Mouse (Mus musculus): Measurements from ENCODE around the gene Foxred2. TPM values are rescaled to one million over a fixed set of nuclear protein-coding genes. Genes with fewer than 3 reads are reported as not detected.

Gene Foxred2
- polyA plus RNA-seq (2012; rRNA removed) = 18.0 and 23.7 TPM in 2 replicates

- peak; percentile 51 for TF ChIP-seq POLR2A (IDR thresholded peaks at IDR 0.05; ENCODE audit: borderline replicate concordance, extremely low read depth, insufficient read depth, insufficient read length, poor library complexity, severe bottlenecking)
- peak; percentile 41; the same call in 1 of the 2 replicates for TF ChIP-seq CTCF (IDR thresholded peaks at IDR 0.05; ENCODE audit: borderline replicate concordance, extremely low read depth, insufficient read depth, insufficient read length)
- DNase-seq (ENCODE audit: low read depth) = peak; percentile 96
Observed at GRCm38 (mm10) chr15:77956404-77956901, at the start of gene Foxred2. Gene Foxred2 (minus strand): TSS chr15:77956722.

- DNase-seq (ENCODE audit: low read depth) = peak; percentile 49
Observed at GRCm38 (mm10) chr15:78003929-78004328, 47.4 kb upstream of the Foxred2 start.

GRCm38 (mm10) chr15:78001400-78001799 lies 44.9 kb upstream of the Foxred2 start:
- TF ChIP-seq POLR2A (IDR thresholded peaks at IDR 0.05; ENCODE audit: borderline replicate concordance, extremely low read depth, insufficient read depth, insufficient read length, poor library complexity, severe bottlenecking) (no peak), CTCF (IDR thresholded peaks at IDR 0.05; ENCODE audit: borderline replicate concordance, extremely low read depth, insufficient read depth, insufficient read length) (no peak)
- DNase-seq (ENCODE audit: low read depth) = no peak

More at GRCm38 (mm10) chr15:78003929-78004328, 47.4 kb upstream of the Foxred2 start:
- no peak for TF ChIP-seq POLR2A (IDR thresholded peaks at IDR 0.05; ENCODE audit: borderline replicate concordance, extremely low read depth, insufficient read depth, insufficient read length, poor library complexity, severe bottlenecking)
- TF ChIP-seq CTCF (IDR thresholded peaks at IDR 0.05; ENCODE audit: borderline replicate concordance, extremely low read depth, insufficient read depth, insufficient read length) = no peak

GRCm38 (mm10) chr15:77988541-77988940 lies 32.0 kb upstream of the Foxred2 start:
- peak; percentile 15 for DNase-seq (ENCODE audit: low read depth)
- TF ChIP-seq CTCF (IDR thresholded peaks at IDR 0.05; ENCODE audit: borderline replicate concordance, extremely low read depth, insufficient read depth, insufficient read length) (no peak), POLR2A (IDR thresholded peaks at IDR 0.05; ENCODE audit: borderline replicate concordance, extremely low read depth, insufficient read depth, insufficient read length, poor library complexity, severe bottlenecking) (no peak)

- DNase-seq (ENCODE audit: low read depth) = no peak
- TF ChIP-seq CTCF (IDR thresholded peaks at IDR 0.05; ENCODE audit: borderline replicate concordance, extremely low read depth, insufficient read depth, insufficient read length) (no peak), POLR2A (IDR thresholded peaks at IDR 0.05; ENCODE audit: borderline replicate concordance, extremely low read depth, insufficient read depth, insufficient read length, poor library complexity, severe bottlenecking) (no peak)
Observed at GRCm38 (mm10) chr15:77983391-77983790, 26.9 kb upstream of the Foxred2 start.

- TF ChIP-seq POLR2A (IDR thresholded peaks at IDR 0.05; ENCODE audit: borderline replicate concordance, extremely low read depth, insufficient read depth, insufficient read length, poor library complexity, severe bottlenecking) (no peak), CTCF (IDR thresholded peaks at IDR 0.05; ENCODE audit: borderline replicate concordance, extremely low read depth, insufficient read depth, insufficient read length) (peak; percentile 91)
- peak; percentile 78 for DNase-seq (ENCODE audit: low read depth)
Observed at GRCm38 (mm10) chr15:77982195-77982939, 25.8 kb upstream of the Foxred2 start.

GRCm38 (mm10) chr15:77981181-77981680 lies 24.7 kb upstream of the Foxred2 start:
- TF ChIP-seq POLR2A (IDR thresholded peaks at IDR 0.05; ENCODE audit: borderline replicate concordance, extremely low read depth, insufficient read depth, insufficient read length, poor library complexity, severe bottlenecking) (no peak), CTCF (IDR thresholded peaks at IDR 0.05; ENCODE audit: borderline replicate concordance, extremely low read depth, insufficient read depth, insufficient read length) (no peak)
- DNase-seq (ENCODE audit: low read depth) = no peak

GRCm38 (mm10) chr15:77979427-77979865 lies 22.9 kb upstream of the Foxred2 start:
- DNase-seq (ENCODE audit: low read depth) = no peak

GRCm38 (mm10) chr15:77977663-77978062 lies 21.1 kb upstream of the Foxred2 start:
- TF ChIP-seq CTCF (IDR thresholded peaks at IDR 0.05; ENCODE audit: borderline replicate concordance, extremely low read depth, insufficient read depth, insufficient read length) (no peak), POLR2A (IDR thresholded peaks at IDR 0.05; ENCODE audit: borderline replicate concordance, extremely low read depth, insufficient read depth, insufficient read length, poor library complexity, severe bottlenecking) (no peak)
- no peak for DNase-seq (ENCODE audit: low read depth)

More at GRCm38 (mm10) chr15:77979427-77979865, 22.9 kb upstream of the Foxred2 start:
- TF ChIP-seq CTCF (IDR thresholded peaks at IDR 0.05; ENCODE audit: borderline replicate concordance, extremely low read depth, insufficient read depth, insufficient read length) (no peak), POLR2A (IDR thresholded peaks at IDR 0.05; ENCODE audit: borderline replicate concordance, extremely low read depth, insufficient read depth, insufficient read length, poor library complexity, severe bottlenecking) (no peak)

GRCm38 (mm10) chr15:77974165-77974841 lies 17.8 kb upstream of the Foxred2 start:
- DNase-seq (ENCODE audit: low read depth) = no peak
- TF ChIP-seq POLR2A (IDR thresholded peaks at IDR 0.05; ENCODE audit: borderline replicate concordance, extremely low read depth, insufficient read depth, insufficient read length, poor library complexity, severe bottlenecking) = no peak
- no peak for TF ChIP-seq CTCF (IDR thresholded peaks at IDR 0.05; ENCODE audit: borderline replicate concordance, extremely low read depth, insufficient read depth, insufficient read length)

Data from brain, embryonic 14.5 days (tissue).